Mouse (Mus musculus) kidney, postnatal 14 days (tissue): Measurements from ENCODE around the gene Lztfl1.
"Not testable (repeated sequence)": the region's sequence is repeated elsewhere in the genome, so short reads cannot be mapped to it uniquely, and the experiment has no call there.

ENCODE experiments used
- DNase-seq: peaks from one replicate; pipeline ENCODE4 v3.0.0; 2022; ENCODE audit warnings: mixed read lengths

Gene Lztfl1

DNA sequence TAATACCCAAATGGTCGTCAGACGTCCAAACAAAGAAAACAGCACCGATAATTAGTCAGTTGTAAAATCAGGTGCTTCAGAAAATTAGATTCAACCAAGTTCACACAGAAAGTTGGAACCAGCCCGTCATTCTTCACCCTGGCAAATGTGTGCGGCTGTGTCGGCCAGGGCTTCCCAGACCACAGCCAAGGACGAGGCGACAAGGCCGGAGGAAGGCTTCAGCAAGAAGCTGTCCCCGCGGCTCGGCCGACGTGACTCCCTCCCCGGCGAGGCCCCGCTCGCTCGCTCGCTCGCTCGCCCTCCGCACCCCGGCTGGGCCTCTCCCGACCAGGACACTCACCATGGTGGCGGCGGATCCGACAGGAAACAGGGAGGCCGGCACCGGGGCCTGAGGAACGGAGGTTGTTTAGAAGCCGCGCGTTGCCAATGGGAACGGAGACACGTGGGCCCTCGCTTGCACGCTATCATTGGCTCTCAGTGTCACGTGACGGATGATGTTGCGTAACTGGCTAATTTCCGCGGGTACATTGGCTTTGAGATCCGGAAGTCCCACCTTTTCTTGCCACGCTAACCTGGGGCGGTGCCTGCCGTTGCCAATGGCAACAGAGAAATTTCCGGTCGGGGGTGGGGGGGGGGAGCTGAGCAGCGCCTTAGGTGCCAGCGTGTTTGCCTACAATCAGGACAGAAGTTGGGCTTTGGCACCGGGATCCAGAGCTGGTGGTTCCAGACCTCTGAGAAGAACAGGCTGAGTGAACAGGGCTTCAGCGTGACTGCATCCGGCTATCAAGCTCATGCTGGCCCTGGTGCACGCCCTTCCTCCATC, at the start of gene Lztfl1:
TSS of gene Lztfl1 (minus strand) at position 512 of the 823 bp plus-strand sequence.
- peak; percentile 98 for DNase-seq

GRCm38 (mm10) chr9:123766996-123767395, 49.5 kb upstream of the Lztfl1 start:
- no peak for DNase-seq

DNA sequence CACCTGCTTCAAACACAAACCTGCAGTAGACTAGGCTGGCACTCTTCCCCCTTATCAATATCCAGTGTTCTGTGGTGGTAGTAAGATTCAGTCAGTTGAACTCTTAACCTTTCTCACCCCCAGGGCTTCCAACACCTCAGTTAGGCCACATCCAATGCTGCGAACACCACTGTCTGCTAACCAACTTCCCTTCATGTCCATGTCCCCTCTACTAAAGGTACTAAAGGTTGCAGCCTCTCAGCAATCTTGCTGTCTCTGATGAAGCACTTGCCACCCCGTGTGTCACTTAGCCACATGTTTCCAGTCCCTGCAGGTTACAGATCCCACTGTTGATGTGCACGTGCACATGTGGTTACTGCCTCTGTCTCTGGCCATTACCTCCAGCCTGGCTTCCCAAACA, 46.3 kb upstream of the Lztfl1 start:
- no peak for DNase-seq

DNA sequence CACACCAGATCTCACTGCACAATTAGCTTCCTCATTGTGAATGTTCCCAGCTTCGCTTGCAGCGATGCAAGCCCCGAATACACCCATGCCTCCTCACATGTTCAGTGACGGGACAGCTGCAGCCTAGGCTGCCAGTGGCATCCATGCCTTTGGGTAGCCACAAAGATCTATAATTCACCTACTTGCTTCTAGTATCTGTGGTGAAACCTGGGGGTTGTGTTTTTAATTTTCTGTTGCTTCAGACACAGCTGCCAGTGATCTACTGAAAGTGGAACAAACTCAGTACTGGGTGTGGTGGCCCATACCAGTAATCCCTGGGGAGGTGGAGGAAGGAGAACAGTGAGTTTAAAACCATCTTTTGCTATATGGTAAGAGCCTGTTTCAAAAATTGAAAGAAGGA, 45.4 kb upstream of the Lztfl1 start:
- no peak for DNase-seq

DNA sequence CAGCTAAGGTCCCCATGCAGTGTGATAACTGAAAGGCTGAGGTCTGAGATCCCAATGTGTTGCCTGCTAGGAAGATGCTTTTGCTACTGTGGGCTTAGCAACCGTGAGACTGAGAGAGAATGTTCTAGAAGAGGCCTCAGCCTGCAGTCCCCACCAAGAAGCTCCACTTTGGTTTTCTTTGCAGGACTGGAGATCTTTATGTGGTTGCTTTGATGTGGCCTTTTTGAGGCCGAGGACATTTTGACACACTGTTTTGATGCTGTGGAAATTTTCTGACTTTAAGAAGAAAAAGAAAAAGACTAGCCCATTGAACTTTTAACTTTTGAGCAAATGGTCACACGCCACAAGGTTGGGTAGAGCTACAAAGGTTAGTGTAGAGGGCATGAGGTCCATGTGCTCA, 43.3 kb upstream of the Lztfl1 start:
- no peak for DNase-seq

DNA sequence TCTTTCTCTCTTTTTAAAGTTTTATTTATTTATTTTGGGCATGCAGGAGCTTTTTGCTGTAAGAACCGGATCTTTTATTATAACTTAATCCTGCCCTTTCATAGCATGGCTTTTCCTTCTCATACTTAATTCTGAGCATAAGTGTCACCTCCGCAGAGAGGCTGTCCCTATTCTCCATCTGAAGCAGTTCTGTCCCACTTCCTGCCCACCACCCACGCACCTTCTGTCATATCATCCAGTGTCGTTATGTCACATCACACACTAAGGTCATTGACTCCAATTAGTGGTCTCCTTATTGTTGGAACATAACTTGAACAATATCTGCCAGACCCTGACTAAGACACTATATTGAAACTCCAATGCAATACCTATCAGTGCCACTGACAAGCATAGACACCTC, 41.1 kb upstream of the Lztfl1 start:
- DNase-seq = no peak

GRCm38 (mm10) chr9:123758156-123758555, 40.7 kb upstream of the Lztfl1 start:
- no peak for DNase-seq

- DNase-seq = no peak
Observed at GRCm38 (mm10) chr9:123757326-123757725, 39.8 kb upstream of the Lztfl1 start.

GRCm38 (mm10) chr9:123756752-123757151, 39.3 kb upstream of the Lztfl1 start:
- DNase-seq = no peak

- no peak for DNase-seq
Observed at GRCm38 (mm10) chr9:123754333-123754732, 36.8 kb upstream of the Lztfl1 start.

- not testable (repeated sequence) for DNase-seq
Observed at GRCm38 (mm10) chr9:123749687-123750086, 32.2 kb upstream of the Lztfl1 start.

- no peak for DNase-seq
Observed at GRCm38 (mm10) chr9:123740799-123741198, 23.3 kb upstream of the Lztfl1 start.

DNA sequence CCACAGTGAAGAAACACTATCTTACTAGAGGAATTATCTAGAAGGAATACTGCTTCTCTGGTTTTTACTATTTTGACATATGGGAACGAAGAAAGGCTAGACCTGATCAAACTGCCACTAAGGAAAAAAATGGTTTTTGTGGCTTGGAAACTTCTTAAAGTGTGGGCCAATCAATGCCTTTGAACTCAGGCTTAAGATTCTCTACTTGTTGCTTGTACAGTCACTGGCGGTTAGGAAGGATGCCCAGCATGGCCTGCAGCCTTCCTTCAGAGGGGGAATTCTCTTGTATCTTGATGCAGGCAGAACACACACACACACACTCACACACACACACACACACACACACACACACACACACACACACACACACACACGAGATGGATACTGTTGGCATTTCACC, 16.6 kb upstream of the Lztfl1 start:
- no peak for DNase-seq

- no peak for DNase-seq
Observed at GRCm38 (mm10) chr9:123731271-123731670, 13.8 kb upstream of the Lztfl1 start.

- no peak for DNase-seq
Observed at GRCm38 (mm10) chr9:123722737-123723493, 5.4 kb upstream of the Lztfl1 start.

GRCm38 (mm10) chr9:123716301-123716700, 1.2 kb downstream of the Lztfl1 start:
- DNase-seq = no peak

- no peak for DNase-seq
Observed at GRCm38 (mm10) chr9:123713111-123713510, 4.4 kb downstream of the Lztfl1 start.

DNA sequence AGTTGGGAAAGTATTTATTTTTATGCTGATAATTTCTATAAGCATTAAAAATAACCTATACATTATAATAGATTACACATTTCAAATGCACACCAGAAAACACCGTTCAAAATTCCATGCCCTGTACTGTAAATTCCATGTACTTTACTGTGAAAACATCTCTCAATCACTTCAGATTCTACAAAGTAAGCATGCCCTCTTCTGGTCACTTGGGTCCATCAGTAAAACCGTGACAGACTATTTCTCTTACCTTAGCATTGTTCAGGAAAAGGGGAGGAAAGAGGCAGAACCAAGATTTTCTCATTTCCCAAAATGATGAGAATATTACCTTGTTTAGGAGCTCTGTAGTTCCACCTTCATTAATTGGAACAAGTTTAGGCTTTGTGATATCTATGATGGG, 8.3 kb downstream of the Lztfl1 start:
- peak; percentile 6 for DNase-seq

DNA sequence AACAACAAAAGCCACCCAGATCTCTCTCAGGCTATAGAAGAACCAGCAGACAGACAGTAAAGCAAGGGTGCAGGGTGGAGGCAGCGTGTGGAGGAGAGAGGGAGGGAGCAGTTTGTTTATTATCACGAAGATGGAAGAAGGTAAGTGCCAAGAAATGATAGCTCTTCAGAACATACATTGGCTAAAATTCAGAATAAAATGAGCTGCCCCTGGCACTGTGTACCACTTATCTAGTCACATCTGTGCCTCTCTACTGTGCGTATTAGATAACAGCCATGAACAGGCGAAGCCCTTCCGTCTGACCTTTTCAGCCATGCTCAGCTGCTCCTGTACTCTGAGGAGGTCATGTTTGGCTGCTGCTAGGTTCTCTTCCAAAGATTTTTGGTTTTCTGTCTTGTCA, 15.7 kb downstream of the Lztfl1 start:
- DNase-seq = no peak

GRCm38 (mm10) chr9:123695634-123696302, 21.7 kb downstream of the Lztfl1 start:
- no peak for DNase-seq

- no peak for DNase-seq
Observed at GRCm38 (mm10) chr9:123688227-123688626, 29.3 kb downstream of the Lztfl1 start.

GRCm38 (mm10) chr9:123686206-123686605, 31.3 kb downstream of the Lztfl1 start:
- no peak for DNase-seq

GRCm38 (mm10) chr9:123683704-123684103, 33.8 kb downstream of the Lztfl1 start:
- DNase-seq = no peak

DNA sequence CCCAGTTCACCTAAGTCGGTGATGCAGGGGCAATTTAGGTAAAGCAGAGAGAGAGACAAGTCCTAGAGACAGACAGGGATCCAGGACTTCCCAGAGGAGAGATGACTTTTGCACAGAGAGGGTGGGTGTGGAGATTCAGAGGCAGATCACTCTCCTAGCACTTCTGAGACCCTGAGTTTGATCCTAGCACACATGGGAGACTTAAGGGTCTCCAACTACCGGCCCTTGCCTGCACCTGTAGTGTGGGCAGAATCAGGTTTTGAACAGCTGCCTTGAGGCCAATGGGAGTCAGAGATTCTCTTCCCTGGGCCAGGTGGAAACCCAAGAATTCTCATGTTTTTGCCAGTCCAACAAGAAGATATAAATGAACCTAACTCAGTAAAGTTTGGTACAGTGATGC, 38.3 kb downstream of the Lztfl1 start:
- no peak for DNase-seq
